22 mouse cellular contexts compared by ENCODE assay signal in genomic region chr2:60739389-60740137, GRCm38 (mm10). TPM values are rescaled to one million over a fixed set of nuclear protein-coding genes. Genes with fewer than 3 reads are reported as not detected.
DNase-seq lines count a peak whose midpoint lies in the region; ATAC-seq and TF ChIP-seq lines count a peak whose summit lies in the region.
"Had no signal": no experiment of that assay in that cellular context is flagged by ENCODE, and none has a peak within 500 bp of the region (broad histone marks: within the 10 kb centered on the region; RNA-seq: fewer than 3 reads in every experiment).

No protein-coding gene starts in this region.

- H3K36me3 ChIP-seq in lung, embryonic 14.5 days (ENCODE audit: insufficient read depth), result no peaks in the 10 kb centered on the region
- H3K36me3 ChIP-seq: forebrain, embryonic 12.5 days; limb, embryonic 15.5 days; liver, embryonic 15.5 days; midbrain, embryonic 10.5 days; neural tube, embryonic 12.5 days had no signal

- TF ChIP-seq CTCF in lung, embryonic 14.5 days (IDR thresholded peaks at IDR 0.05; ENCODE audit: low read depth), result no peak
- no peak for TF ChIP-seq CTCF in cerebellum, adult 2 months (IDR thresholded peaks at IDR 0.05; ENCODE audit: borderline replicate concordance, insufficient read depth, low read depth, low read length)

- no peak overlapping the region for H3K27ac ChIP-seq in lung, embryonic 14.5 days (ENCODE audit: low read depth)
- no peak overlapping the region for H3K27ac ChIP-seq in cerebellum, adult 2 months (ENCODE audit: insufficient read depth, low read length)
- H3K27ac ChIP-seq: forebrain, embryonic 12.5 days; gastrocnemius, adult 2 months; hindbrain, postnatal 0 days; limb, embryonic 15.5 days; liver, embryonic 15.5 days; midbrain, embryonic 10.5 days; neural tube, embryonic 12.5 days; stomach, postnatal 0 days had no signal

- no peak overlapping the region for H3K4me2 ChIP-seq in lung, embryonic 14.5 days
- H3K4me2 ChIP-seq: forebrain, embryonic 12.5 days; limb, embryonic 15.5 days; liver, embryonic 15.5 days; neural tube, embryonic 12.5 days had no signal

- DNase-seq in heart, adult 11 months, result peak; percentile 87
- no peak for DNase-seq in heart, postnatal 25 days (ENCODE audit: low spot score)
- DNase-seq in lung, embryonic 14.5 days, result peak; percentile 26
- DNase-seq in lung, adult 18-20 months, result no peak
- DNase-seq in adrenal gland, postnatal 14 days, result no peak
- no peak for DNase-seq in cerebellum, adult 2 months
- DNase-seq: cerebellum, postnatal 10 days; gastrocnemius, adult 2 months; heart, postnatal 14 days; kidney, adult 2 months; kidney, postnatal 10 days; lung, postnatal 14 days; right cerebral cortex, postnatal 4 days; thymus, postnatal 25 days had no signal

- peak; percentile 38; the same call in 1 of the 2 replicates for ATAC-seq in lung, embryonic 14.5 days (ENCODE audit: insufficient read depth)
- peak; percentile 95 for ATAC-seq in granulocyte monocyte progenitor cell, adult 5-6 weeks (replicated peaks; ENCODE audit: poor library complexity, severe bottlenecking)
- ATAC-seq: hindbrain, postnatal 0 days had no signal

- no peaks in the 10 kb centered on the region for H3K27me3 ChIP-seq in lung, embryonic 14.5 days (ENCODE audit: insufficient read depth, low read length)
- H3K27me3 ChIP-seq in cerebellum, adult 2 months (ENCODE audit: control insufficient read depth, insufficient read depth, low read length), result no peaks in the 10 kb centered on the region
- H3K27me3 ChIP-seq: limb, embryonic 15.5 days; liver, embryonic 15.5 days; neural tube, embryonic 12.5 days had no signal

- TF ChIP-seq POLR2A in cerebellum, adult 2 months (IDR thresholded peaks at IDR 0.05; ENCODE audit: borderline replicate concordance, insufficient read depth, low read length), result no peak

- H3K9me3 ChIP-seq in lung, embryonic 14.5 days (ENCODE audit: low read depth, low read length), result no peaks in the 10 kb centered on the region
- H3K9me3 ChIP-seq: forebrain, embryonic 12.5 days; limb, embryonic 15.5 days; liver, embryonic 15.5 days; midbrain, embryonic 10.5 days; neural tube, embryonic 12.5 days had no signal

- intact Hi-C loops in heart, postnatal 25 days (cut with DNase I), result no loop called here

- no peaks in the 10 kb centered on the region for H3K4me1 ChIP-seq in lung, embryonic 14.5 days (ENCODE audit: insufficient read depth)
- H3K4me1 ChIP-seq in cerebellum, adult 2 months (ENCODE audit: control insufficient read depth, insufficient read depth, low read length), result no peaks in the 10 kb centered on the region
- H3K4me1 ChIP-seq: forebrain, embryonic 12.5 days; liver, embryonic 15.5 days; neural tube, embryonic 12.5 days had no signal

- H3K9ac ChIP-seq in lung, embryonic 14.5 days, result no peak overlapping the region
- H3K9ac ChIP-seq: forebrain, embryonic 12.5 days; limb, embryonic 15.5 days; liver, embryonic 15.5 days; neural tube, embryonic 12.5 days had no signal

- H3K4me3 ChIP-seq in lung, embryonic 14.5 days (ENCODE audit: low read depth, low read length), result no peak overlapping the region
- H3K4me3 ChIP-seq in cerebellum, adult 2 months (replicated peaks; ENCODE audit: insufficient read depth, low read depth, low read length), result no peak overlapping the region
- H3K4me3 ChIP-seq: forebrain, embryonic 12.5 days; gastrocnemius, adult 2 months; limb, embryonic 15.5 days; liver, embryonic 15.5 days; midbrain, embryonic 10.5 days; neural tube, embryonic 12.5 days had no signal

- WGBS in lung, embryonic 14.5 days, result 50% methylated on average over 10 of the region's 10 CpGs
- 76% methylated on average over 10 of the region's 10 CpGs for WGBS in cerebellum, adult 2 months

RNA-seq across cellular contexts. Expression of gene Itgb6, which starts 17.1 kb away (rescaled TPM):
- 10 to 100 TPM; 23.0 to 25.0 TPM for total RNA-seq in heart, postnatal 25 days (2021)
- 5.5 and 6.2 TPM in 2 replicates for polyA plus RNA-seq in lung, embryonic 14.5 days (2014; fragmentation: Nextera tagmentation; extraction: Ambion mirVana)
- total RNA-seq in granulocyte monocyte progenitor cell, adult 5-6 weeks (2014; fragmentation: Nextera tagmentation), result 0.53 TPM in 1 of 2 replicates, not detected in the other
- not detected in 2 replicates for total RNA-seq in granulocyte monocyte progenitor cell, adult 5-6 weeks (2017)
- total RNA-seq in adrenal gland, postnatal 14 days (2021), result not detected in 2 replicates
- 0.19 and 0.28 TPM in 2 replicates for polyA plus RNA-seq in cerebellum, adult 2 months (2012; rRNA removed)

Comparison
In these comparisons a context has a peak if more than half of its experiments do, and no peak if none do; other contexts are left out.
1. DNase-seq: peak in heart, adult 11 months (single experiment) and lung, embryonic 14.5 days (single experiment); none in heart, postnatal 25 days (single experiment), lung, adult 18-20 months (0 of 2), adrenal gland, postnatal 14 days (single experiment) and cerebellum, adult 2 months (0 of 2).
2. RNA of gene Itgb6, which starts 17.1 kb away (total RNA-seq): 23.0 to 25.0 TPM in heart, postnatal 25 days; 0.53 TPM in granulocyte monocyte progenitor cell, adult 5-6 weeks and not detected in adrenal gland, postnatal 14 days; every median in the first group is over 10 times any median in the second.